Mouse (Mus musculus): ENCODE results near the gene Pi16. TPM values are rescaled to one million over a fixed set of nuclear protein-coding genes. Genes with fewer than 3 reads are reported as not detected.
"Not testable (repeated sequence)": the region's sequence is repeated elsewhere in the genome, so short reads cannot be mapped to it uniquely, and the experiment has no call there.

The Pi16 gene
- under 1 TPM; 0.44 to 0.57 TPM for polyA plus RNA-seq (2017; shearing (Covaris generic))

- ATAC-seq = not testable (repeated sequence)
Measured at GRCm38 (mm10) chr17:29317380-29317779, at the start of gene Pi16. Gene Pi16, plus strand, starts transcription at chr17:29317680.

- no peak for ATAC-seq
Measured at GRCm38 (mm10) chr17:29267931-29268681, 49.4 kb upstream of the Pi16 start.

GRCm38 (mm10) chr17:29268682-29269348, 48.7 kb upstream of the Pi16 start, which contains the start of gene BC004004:
Gene BC004004, plus strand, starts transcription at chr17:29268788.
- ATAC-seq = peak; percentile 79

GRCm38 (mm10) chr17:29269349-29269706, 48.2 kb upstream of the Pi16 start:
- ATAC-seq = no peak

- ATAC-seq = no peak
Measured at GRCm38 (mm10) chr17:29270148-29270698, 47.3 kb upstream of the Pi16 start.

- no peak for ATAC-seq
Measured at GRCm38 (mm10) chr17:29273156-29273555, 44.3 kb upstream of the Pi16 start.

GRCm38 (mm10) chr17:29273889-29274288, 43.6 kb upstream of the Pi16 start:
- no peak for ATAC-seq

- ATAC-seq = peak; percentile 97
Measured at GRCm38 (mm10) chr17:29280422-29280821, 37.1 kb upstream of the Pi16 start.

- no peak for ATAC-seq
Measured at GRCm38 (mm10) chr17:29281541-29281940, 35.9 kb upstream of the Pi16 start.

GRCm38 (mm10) chr17:29282216-29282952, 35.1 kb upstream of the Pi16 start:
- no peak for ATAC-seq

GRCm38 (mm10) chr17:29291793-29292192, 25.7 kb upstream of the Pi16 start:
- ATAC-seq = no peak

GRCm38 (mm10) chr17:29292996-29293395, 24.5 kb upstream of the Pi16 start:
- ATAC-seq = no peak

GRCm38 (mm10) chr17:29293807-29294605, 23.5 kb upstream of the Pi16 start:
- ATAC-seq = no peak

- no peak for ATAC-seq
Measured at GRCm38 (mm10) chr17:29295835-29296234, 21.6 kb upstream of the Pi16 start.

- no peak for ATAC-seq
Measured at GRCm38 (mm10) chr17:29297321-29297720, 20.2 kb upstream of the Pi16 start.

- ATAC-seq = no peak
Measured at GRCm38 (mm10) chr17:29297813-29298212, 19.7 kb upstream of the Pi16 start.

- no peak for ATAC-seq
Measured at GRCm38 (mm10) chr17:29299282-29299681, 18.2 kb upstream of the Pi16 start.

GRCm38 (mm10) chr17:29300926-29301325, 16.6 kb upstream of the Pi16 start:
- ATAC-seq = no peak

GRCm38 (mm10) chr17:29301421-29301820, 16.1 kb upstream of the Pi16 start:
- no peak for ATAC-seq

- ATAC-seq = no peak
Measured at GRCm38 (mm10) chr17:29302149-29302548, 15.3 kb upstream of the Pi16 start.

GRCm38 (mm10) chr17:29303087-29303486, 14.4 kb upstream of the Pi16 start:
- ATAC-seq = peak; percentile 47

- ATAC-seq = no peak
Measured at GRCm38 (mm10) chr17:29303856-29304255, 13.6 kb upstream of the Pi16 start.

Data from CD4-positive, CD25-positive, alpha-beta regulatory T cell, adult 4 months (primary cell).